Mouse (Mus musculus): Measurements from ENCODE around the gene D10Jhu81e. TPM values are rescaled to one million over a fixed set of nuclear protein-coding genes. Genes with fewer than 3 reads are reported as not detected.

D10Jhu81e gene
- 10 to 100 TPM; 46.4 to 52.8 TPM for total RNA-seq (2023)

GRCm38 (mm10) chr10:78169281-78170042, at the start of gene D10Jhu81e:
TSS of gene D10Jhu81e (minus strand) at chr10:78169782.

GRCm38 (mm10) chr10:78184531-78185380, 15.2 kb upstream of the D10Jhu81e start, which contains the start of gene Pwp2:
TSS of gene Pwp2 (minus strand) at chr10:78185149.

Other genes starting within 250 kb of the D10Jhu81e start
- 10 to 100 TPM; 22.2 to 34.6 TPM for gene Trpm2, start 199.2 kb downstream of the D10Jhu81e start, total RNA-seq (2023)
- 10 to 100 TPM; 12.2 to 15.5 TPM for gene 1810043G02Rik, start 191.3 kb downstream of the D10Jhu81e start, total RNA-seq (2023)
- gene Pfkl, start 159.7 kb downstream of the D10Jhu81e start, total RNA-seq (2023), result 10 to 100 TPM; 88.5 to 94.7 TPM
- gene Dnmt3l, start 127.8 kb downstream of the D10Jhu81e start, total RNA-seq (2023), result not detected
- gene Aire, start 126.2 kb downstream of the D10Jhu81e start, total RNA-seq (2023), result 1 to 10 TPM; 1.5 to 2.3 TPM
- 100 to 1,000 TPM; 295 to 378 TPM for gene Icosl, start 100.5 kb downstream of the D10Jhu81e start, total RNA-seq (2023)
- gene Pwp2, start 15.4 kb upstream of the D10Jhu81e start, total RNA-seq (2023), result 10 to 100 TPM; 27.0 to 27.2 TPM
- gene Trappc10, start 74.9 kb upstream of the D10Jhu81e start, total RNA-seq (2023), result 10 to 100 TPM; 69.3 to 70.7 TPM
- gene Agpat3, start 182.7 kb upstream of the D10Jhu81e start, total RNA-seq (2023), result 100 to 1,000 TPM; 103 to 106 TPM
- gene Rrp1, start 243.3 kb upstream of the D10Jhu81e start, total RNA-seq (2023), result 100 to 1,000 TPM; 337 TPM

Data from B cell, adult 67 days (primary cell).